Mouse (Mus musculus): ENCODE measurements around the gene Fam167b.
A peak's percentile ranks its signal among the peaks of the same experiment; 100 is the strongest.
"Not testable (repeated sequence)": the region's sequence is repeated elsewhere in the genome, so short reads cannot be mapped to it uniquely, and the experiment has no call there.

Fam167b gene

DNA sequence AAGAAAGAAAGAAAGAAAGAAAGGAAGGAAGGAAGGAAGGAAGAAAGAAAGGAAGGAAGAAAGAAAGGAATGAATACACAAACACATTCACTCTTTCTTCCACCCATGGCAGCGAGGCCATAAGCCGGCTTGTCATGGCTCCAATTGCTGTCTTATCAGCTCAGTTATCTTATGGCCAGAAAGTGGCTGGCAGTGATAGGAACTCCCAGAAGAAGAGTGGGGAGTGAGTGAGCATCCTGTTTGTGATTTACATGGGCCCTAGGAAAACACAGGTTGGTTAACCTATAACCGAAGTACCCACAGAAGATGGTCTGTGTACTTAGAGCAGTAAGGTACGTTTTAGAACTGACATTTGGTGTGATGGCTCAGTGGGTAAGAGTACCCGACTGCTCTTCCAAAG is 17.2 kb downstream of the Fam167b start:
- no peak for DNase-seq (ENCODE audit: low spot score in 2 of 2)

DNA sequence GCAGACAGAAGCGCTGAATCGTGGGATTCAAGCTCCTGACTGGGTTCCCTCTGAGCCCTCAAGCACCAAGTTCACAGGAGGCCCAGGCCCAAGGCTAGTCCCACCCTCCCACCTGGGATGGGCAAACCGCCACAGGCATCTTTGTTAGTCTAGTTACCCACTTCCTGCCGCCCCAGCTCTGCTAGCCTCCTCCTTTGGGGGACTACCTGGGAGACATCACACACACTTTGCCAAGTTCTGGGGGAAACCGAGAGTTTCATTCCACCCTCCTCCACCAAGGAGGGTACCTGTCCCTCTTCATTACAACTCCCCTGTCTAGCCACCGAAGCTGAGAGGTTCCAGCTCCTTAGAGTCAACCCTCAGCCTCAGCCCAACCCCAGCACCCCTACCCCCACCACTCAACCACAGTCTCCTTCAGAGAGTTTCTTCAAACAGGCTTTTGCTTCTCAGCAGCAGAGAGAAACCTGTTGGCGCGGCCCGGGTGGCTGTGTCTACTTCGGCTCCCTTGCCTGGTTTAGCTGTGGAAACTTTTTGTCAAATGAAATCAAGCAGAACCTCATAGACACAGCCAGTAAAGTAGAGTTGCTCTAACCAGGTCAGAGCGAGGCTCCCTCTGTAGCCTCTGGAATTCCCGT is 19.9 kb downstream of the Fam167b start:
- DNase-seq (ENCODE audit: low spot score in 2 of 2), result no peak

DNA sequence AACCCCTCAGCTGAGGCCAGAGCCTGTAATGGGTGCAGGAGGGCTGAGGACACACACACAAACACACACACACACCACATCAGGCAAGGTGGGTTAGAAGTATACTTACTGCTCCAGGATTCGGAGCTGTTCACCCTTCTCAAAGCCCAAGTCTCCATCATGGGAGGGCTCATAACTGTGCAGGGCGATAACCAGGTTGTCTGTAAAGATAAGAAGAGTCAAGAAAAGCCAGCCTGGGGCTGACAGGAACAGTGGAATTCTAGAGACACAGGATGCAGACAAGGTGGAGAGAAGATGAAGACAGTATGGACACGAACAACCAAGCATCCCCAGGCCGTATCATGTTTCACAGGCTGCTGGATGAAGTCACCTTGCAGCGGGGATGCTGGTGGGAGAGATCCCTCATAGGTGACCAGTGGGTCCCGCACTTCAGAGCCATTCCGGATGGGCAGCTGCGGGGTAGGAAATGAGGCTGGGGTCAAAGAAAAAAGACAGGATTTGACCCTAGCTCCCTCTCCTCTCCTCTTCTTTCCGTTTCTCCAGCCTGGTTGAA is 21.0 kb downstream of the Fam167b start:
- DNase-seq (ENCODE audit: low spot score in 2 of 2), result no peak

DNA sequence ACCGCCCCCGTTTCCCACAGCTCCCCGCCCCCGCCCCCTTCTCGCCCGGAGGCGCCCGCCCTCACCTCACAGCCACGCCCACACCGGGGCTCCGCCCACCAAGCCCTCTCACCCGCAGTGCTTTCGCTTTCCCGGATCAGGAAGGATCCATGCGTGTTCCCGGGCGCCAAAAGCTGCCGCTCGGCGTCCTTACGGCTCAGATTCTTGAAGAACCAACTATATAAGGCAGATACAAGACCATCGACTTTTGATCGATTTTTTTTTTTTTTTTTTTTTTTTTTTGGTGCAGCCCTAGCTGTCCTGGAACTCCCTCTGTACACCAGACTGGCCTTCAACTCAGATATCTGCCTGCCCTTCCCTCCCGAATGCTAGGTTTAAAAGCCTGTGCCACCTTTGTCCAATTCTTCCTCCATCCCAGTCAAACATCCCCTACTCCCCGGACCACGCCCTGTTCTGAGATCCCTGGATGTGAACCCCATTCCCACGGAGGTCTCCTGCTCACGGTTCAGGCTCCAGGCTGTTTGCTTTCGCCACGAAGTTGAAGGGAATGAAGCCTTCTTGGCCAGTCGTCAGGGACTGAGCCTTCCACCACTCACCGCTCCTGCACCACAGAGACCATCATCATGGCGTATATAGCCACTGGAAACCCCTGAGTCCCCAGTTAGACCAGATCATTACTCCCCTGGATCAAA is 21.7 kb downstream of the Fam167b start:
- peak; percentile 54 to 72 for DNase-seq (ENCODE audit: low spot score in 2 of 2)

DNA sequence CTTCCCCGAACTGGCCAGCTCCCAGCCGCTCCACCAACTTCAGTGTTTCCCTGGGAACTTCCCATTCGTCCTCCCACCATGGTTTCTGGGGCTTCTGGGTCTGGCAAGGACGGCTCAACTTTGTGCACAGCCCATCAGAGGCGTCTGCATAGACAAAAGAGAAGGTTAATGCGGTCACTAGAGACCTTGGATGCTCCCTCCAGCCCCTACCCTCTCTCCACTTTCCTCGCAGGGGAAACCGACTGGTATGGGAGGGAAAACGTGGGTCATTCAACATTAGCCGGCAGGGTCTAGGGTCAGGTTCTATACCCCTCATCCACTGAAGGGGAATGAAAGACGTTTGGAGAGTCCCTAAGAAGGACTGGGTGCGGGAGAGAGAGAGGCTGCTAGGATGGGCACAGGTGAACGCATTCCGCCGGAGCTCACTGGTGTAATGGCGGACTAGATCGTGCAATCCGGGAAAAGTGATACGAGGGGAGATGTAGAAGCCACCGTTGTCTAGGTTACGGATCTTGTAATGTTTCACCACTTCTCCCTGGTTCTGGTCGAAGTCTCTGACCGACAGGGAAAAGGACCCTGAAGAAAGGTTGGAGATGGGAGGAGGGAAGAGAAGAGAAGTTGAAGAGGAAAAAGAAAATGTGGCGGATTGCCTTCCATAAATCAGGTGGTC is 22.4 kb downstream of the Fam167b start:
- no peak for DNase-seq (ENCODE audit: low spot score in 2 of 2)

DNA sequence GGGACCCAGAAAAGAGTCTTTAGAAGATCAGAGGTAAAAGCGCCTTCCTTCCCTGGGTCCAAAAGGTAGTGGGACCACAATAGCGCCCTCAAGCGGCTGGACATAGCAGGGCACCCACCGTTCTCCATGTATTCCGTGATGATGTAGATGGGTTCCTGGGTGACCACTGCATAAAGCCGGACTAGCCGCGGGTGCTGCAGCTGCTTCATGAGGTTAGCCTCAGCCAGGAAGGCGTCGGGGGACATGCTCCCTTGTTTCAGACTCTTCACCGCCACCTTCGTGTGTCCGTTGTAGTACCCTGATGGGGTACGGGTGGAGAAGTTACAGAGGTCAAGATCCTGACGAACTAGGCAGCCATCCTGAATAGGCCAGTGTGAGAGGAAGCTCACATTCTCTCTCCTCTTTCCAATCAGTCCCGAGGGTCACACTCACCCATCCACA is 22.9 kb downstream of the Fam167b start:
- peak in 1 of 2 experiments; percentile 42 for DNase-seq (ENCODE audit: low spot score in 2 of 2)

DNA sequence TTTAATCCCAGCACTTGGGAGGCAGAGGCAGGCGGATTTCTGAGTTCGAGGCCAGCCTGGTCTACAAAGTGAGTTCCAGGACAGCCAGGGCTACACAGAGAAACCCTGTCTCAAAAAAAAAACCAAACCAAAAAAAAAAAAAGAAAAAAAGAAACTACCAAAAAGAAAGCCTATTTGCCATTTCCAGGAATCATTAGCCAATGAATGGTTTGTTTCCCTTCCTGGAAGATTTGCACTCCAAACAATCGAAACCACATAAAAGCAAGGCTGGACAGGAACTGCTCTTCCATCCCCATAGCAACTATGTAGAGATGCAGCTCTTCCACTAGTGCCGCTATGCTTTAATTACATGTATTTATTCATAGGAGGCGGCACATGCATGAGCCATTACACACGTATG is 23.8 kb downstream of the Fam167b start:
- DNase-seq (ENCODE audit: low spot score in 2 of 2), result not testable (repeated sequence)

DNA sequence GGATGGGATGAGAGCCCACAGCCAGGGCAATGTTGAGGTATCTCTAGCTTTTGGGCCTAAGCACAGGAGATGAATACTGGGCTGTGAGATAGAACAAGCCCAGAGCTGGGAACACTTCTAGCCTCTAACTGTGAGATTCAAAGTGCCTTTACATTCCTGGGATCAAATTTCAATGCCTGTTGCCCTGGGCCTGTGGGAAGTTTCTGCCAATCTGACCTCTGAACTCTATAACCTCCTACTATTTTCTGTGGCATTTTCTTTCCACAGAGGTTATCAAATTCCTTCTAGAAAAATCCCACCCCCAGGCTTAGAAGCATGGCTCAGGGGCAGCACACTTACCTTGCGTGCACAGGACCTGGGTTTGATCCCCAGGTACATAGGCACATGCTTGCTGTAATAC is 28.1 kb downstream of the Fam167b start:
- no peak for DNase-seq (ENCODE audit: low spot score in 2 of 2)

DNA sequence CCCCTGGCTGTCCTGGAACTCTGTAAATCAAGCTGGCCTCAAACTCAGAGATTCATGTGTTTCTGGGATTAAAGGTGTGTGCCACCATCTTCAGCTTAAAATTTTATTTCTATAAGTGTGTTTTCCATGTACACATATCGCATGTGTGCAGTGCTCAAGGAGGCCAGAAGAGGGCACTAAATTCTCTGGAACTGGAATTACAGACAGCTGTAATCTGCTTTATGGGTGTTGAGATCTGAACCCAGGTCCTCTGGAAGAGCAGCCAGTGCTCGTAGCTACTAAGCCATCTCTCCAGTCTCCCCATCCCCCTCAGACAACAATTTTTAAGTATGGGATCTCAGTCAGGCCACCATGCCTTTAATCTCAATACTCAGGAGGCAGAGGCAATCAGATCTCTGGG is 29.0 kb downstream of the Fam167b start:
- DNase-seq (ENCODE audit: low spot score in 2 of 2), result no peak

DNA sequence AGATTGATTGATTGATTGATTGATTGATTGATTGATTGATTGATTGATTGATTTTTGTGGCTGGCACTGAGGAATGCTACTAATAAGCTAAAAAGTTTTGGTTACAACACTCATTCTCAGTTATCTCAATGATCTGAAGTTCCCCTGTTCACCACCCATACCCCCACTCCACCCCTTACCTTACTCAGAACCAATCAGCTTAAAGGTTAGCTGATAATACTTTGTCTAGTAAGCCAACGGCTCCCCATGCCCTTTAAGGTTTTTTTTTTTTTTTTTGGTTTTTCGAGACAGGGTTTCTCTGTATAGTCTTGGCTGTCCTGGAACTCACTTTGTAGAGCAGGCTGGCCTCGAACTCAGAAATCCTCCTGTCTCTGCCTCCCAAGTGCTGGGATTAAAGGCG is 30.7 kb downstream of the Fam167b start:
- DNase-seq (ENCODE audit: low spot score in 2 of 2), result not testable (repeated sequence)

DNA sequence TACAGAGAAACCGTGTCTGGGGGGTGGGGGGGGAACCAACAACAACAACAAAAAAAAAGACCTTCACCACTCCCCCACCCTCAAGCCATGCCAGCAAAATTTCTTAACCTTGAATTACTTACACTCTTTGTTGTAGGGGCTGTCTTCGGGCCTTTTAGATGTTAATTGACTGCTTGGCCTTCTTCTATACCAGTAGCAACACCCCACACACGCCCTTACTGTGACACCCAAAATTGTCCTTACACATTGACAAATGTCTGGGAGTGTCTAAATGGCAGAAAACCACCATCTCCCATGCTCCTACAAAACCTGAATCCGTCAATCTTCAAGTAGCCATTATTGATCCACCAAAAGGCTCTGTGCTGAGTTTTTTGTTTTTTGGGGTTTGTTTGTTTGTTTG is 34.2 kb downstream of the Fam167b start:
- no peak for DNase-seq (ENCODE audit: low spot score in 2 of 2)

DNA sequence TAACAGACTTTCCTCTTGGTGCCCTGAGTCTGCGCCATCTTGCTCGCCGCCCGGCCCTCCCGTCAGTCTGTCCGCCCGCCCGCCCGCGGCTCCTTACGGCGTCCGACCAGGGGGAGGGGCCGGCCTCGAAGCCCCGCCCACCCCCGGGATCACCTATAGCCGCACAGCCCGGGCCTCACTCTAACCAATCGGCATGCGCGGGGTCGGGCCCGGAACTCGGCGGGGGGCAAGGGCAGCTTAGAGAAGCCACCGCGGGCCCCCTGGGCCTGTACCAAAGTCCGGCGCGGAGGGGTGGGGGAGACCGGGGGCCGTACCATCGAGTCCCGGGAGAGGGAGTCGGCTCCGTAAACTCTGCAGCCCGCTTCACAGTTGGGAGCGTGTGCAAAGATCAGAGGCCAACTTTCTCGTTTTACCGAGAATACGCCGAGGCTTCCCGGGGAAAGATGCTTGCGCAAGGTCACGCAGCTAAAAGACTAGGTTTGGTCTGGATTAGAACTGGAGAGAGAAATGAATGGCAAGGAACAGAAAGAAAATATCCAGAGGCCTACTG is 35.7 kb downstream of the Fam167b start, which contains the start of gene Hdac1:
Hdac1 (minus strand) TSS at position 122 of the 550 bp plus-strand sequence.
- peak; percentile 94 to 96 for DNase-seq (ENCODE audit: low spot score in 2 of 2)

DNA sequence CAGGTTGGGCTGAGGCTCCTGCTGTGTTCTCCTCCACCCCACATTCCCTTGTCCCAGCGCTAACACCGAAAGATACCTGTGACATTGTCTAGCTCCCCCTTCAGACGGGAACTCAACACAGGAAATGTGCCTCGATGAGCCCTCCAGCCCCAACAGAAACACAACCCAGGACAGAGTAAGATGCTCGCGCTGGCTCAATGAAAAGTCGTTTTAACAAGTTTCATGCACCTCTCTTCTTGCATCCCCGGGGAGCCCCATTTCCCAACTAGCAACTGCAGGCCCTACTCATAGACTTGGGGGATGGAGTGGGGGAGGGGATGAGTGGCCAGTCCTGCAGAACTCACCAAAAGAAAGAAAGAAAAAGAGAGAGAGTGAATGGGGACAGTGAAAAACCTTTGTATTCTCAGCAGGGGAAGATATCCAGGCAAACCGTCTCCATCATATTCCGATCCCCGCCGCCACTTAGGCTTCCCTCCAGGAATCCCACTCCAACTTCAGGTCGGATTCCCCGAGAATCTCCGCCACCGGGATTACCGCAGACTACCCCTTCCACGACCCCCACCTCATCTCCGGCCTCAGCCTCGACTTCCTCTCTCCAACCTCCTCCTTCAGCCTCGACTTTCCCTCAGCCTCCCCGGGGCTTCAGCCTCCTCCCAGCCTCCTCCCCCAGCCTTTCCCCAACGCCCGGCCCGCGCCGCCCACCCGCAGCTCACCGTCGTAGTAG is 36.3 kb downstream of the Fam167b start:
- DNase-seq (ENCODE audit: low spot score in 2 of 2), result no peak

DNA sequence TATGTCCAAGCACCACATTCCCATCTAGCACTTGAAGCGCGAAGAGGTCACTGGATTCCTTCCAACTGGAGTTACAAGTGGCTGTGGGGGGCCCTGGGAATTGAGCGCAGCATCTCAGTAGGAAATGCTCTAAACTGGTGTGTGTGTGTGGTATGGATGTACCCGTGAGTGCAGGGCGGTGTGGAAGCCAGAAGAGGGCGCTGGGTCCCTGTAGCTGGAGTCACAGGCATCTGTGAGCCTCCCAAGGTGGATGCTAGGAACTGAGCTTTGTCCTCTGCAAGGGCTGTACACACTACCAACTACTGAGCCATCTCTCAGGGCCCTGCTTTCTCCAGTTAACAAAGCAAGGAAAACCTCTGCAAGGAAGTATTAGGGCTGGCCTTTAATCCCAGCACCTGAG is 38.3 kb downstream of the Fam167b start:
- DNase-seq (ENCODE audit: low spot score in 2 of 2), result no peak

DNA sequence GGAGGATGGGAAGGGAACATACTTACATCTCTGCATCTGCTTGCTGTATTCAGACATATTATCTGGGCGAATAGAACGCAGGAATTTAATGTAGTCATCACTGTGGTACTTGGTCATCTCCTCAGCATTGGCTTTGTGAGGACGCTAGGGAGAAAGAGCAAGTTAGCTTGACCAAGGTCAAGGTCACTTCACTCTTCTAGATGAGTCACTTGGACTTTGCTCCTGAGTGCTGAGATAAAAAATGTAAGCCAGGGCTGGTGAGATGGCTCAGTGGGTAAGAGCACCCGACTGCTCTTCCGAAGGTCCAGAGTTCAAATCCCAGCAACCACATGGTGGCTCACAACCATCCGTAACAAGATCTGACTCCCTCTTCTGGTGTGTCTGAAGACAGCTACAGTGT is 49.4 kb downstream of the Fam167b start:
- DNase-seq (ENCODE audit: low spot score in 2 of 2), result not testable (repeated sequence)

Measured in right cerebral cortex, postnatal 36 days (tissue).